Mouse (Mus musculus): ENCODE data around the gene Epx.

The Epx gene

DNA sequence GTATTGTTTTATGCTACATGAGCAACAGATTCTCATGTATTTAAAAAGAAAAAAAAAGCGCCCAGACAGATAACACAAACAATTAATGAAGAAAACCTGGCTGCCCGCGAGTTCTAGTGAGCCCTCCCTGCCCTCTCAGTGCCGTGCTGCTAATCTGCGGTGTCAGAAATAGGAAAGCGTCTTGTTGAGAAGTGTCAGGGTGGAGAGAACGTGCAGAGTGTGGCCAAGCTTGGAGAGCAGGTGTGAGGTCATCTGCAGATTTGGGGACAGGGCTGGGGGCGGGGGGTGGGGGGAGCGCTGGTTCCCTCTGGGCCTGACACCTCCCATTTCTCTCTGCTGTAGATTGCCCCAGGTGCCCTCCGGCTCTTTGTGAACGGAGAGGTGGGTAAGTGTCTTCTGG, 16.1 kb downstream of the Epx start:
- Histone ChIP-seq H3K27me3 (ENCODE audit: control insufficient read depth, insufficient read depth, low read length, poor library complexity, severe bottlenecking) (no peaks in the 10 kb centered on the region), H3K36me3 (ENCODE audit: control insufficient read depth, insufficient read depth, low read length, poor library complexity, severe bottlenecking) (peaks cover 2% of the 10 kb centered on the region; the same call in 1 of the 2 replicates)
- no peak for DNase-seq (ENCODE audit: low read depth, low spot score)

DNA sequence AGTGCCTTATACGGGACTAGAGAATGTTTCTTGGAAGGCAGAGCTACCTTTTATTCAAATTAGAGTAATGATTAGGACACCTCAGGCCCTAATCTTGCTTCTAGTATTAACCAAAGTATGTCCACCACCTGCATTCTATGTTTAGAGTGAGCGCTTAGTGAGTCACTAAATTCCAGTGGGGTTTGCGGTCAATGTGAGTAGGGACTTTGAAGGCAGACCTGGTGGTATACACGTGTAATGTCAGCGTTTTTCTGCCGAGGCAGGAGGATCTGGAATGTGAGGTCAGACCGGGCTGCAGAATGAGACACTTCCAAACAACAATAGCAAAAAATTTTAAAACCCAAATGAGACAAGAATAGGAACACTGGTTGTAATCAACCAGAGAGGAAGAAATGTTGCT, 20.8 kb downstream of the Epx start:
- Histone ChIP-seq H3K36me3 (ENCODE audit: control insufficient read depth, insufficient read depth, low read length, poor library complexity, severe bottlenecking) (no peaks in the 10 kb centered on the region), H3K27me3 (ENCODE audit: control insufficient read depth, insufficient read depth, low read length, poor library complexity, severe bottlenecking) (no peaks in the 10 kb centered on the region; the same call in 1 of the 2 replicates)
- DNase-seq (ENCODE audit: low read depth, low spot score), result no peak

DNA sequence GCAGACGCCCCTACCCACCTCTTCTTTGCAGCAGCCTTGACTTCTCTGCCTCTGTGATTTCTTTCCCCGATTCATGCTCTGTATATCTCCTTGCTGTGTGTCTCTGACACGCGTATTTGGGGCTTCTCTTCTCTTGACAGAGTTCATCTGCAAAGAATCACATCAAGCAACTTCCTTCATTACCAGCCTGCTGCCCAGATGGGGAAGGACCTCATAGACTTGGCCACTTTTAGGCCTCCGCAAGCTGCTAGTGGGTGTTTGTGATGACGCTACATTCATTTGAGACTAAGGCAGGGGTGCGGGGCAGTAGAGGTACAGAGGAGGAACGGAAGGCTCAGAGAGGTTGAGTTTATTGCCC, 21.8 kb downstream of the Epx start:
- peak; percentile 14 for DNase-seq (ENCODE audit: low read depth, low spot score)
- H3K36me3 ChIP-seq (ENCODE audit: control insufficient read depth, insufficient read depth, low read length, poor library complexity, severe bottlenecking), result no peaks in the 10 kb centered on the region
- H3K27me3 ChIP-seq (ENCODE audit: control insufficient read depth, insufficient read depth, low read length, poor library complexity, severe bottlenecking), result no peaks in the 10 kb centered on the region; the same call in 1 of the 2 replicates

DNA sequence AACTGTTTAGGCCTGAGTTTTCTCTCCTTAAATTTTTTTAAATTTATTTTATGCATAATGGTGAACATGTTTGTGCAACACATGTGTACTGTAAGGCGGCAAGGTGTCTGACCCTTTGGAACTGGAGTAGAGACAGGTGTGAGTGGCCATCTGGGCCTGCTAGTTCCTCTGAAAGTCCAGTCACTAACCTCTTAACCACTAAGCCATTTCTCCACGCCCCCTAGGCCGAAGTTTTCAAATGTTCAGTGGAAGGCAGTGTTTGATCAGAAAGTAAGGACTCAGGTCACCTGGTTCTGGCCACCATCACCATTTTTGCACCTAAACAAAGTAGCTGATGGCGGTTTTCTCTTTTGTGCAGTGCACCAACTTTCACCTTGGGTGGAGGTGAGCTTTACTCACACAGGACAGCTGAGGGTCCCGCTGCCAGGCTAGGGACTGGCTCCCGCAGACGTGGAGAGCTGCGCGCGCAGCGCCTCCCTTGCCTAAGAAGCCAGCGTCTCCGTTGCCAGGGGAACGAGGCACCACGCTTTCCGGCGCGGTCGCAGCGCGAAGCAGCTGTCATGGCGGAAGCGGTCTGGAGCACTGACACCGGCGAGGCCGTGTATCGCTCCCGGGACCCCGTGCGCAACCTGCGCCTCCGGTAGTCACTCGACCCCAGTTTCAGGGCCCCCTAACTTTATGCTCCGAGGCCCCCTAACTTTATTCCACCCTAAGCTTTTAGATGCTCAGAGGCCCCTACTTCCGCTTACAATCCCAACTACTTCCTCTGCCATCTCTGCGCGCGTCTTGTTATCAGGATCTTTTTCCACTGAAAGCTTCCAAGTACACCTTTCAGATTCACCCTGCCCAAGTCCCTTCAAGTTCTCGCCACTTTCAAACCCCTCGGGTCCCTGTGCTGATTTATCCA, 22.4 kb downstream of the Epx start, which contains the start of gene Mks1:
TSS of gene Mks1 (plus strand) at position 526 of the 907 bp plus-strand sequence.
- no peaks in the 10 kb centered on the region for H3K36me3 ChIP-seq (ENCODE audit: control insufficient read depth, insufficient read depth, low read length, poor library complexity, severe bottlenecking)
- peak; percentile 94 for DNase-seq (ENCODE audit: low read depth, low spot score)
- H3K27me3 ChIP-seq (ENCODE audit: control insufficient read depth, insufficient read depth, low read length, poor library complexity, severe bottlenecking), result no peaks in the 10 kb centered on the region; the same call in 1 of the 2 replicates

DNA sequence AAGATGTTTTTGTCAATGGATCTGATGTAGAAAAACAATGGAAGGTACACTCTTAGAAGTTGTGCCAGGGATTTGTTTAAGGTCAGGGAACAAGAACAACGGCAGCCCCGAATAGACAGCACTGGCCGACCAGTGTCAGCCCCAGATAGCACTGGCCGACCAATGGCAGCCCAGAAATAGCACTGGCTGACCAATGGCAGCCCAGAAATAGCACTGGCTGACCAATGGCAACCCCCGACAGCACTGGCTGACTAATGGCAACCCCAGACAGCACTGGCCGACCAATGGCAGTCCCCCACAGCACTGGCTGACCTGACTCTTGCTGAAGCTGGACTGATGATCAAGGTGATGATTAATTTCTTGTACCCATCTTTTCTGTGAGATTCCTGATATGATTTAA, 27.5 kb downstream of the Epx start:
- no peaks in the 10 kb centered on the region; the same call in 1 of the 2 replicates for H3K27me3 ChIP-seq (ENCODE audit: control insufficient read depth, insufficient read depth, low read length, poor library complexity, severe bottlenecking)
- no peak for DNase-seq (ENCODE audit: low read depth, low spot score)
- no peaks in the 10 kb centered on the region for H3K36me3 ChIP-seq (ENCODE audit: control insufficient read depth, insufficient read depth, low read length, poor library complexity, severe bottlenecking)

DNA sequence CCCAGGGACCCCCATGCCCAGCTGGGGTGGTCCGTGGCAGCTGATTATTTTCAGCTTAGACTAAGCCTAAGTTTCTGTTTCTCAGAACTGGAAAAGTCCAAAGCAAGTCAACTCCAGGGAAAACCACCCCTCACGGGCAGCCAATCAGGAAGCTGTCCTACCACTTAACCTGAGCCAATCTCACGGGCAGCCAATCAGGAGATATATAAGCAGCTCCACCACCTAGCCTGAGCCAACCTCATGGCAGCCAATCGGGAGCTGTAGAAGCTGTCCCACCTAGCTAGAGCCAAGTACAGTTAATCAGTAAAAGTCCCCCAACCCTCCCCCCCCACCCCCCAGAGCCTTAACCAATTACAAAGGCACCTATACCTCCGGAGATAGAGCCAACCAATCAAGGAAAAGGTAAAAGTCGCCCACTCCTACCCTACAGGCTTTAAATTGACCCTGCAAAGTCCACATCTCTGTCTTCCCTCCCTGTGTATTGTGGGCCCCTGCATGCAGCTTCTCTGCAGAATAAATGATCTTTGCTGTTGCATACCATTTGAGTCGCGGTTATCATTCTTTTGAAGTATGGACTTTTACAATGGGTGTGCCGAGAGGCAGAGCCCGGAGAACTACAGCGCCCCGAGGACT, 28.3 kb downstream of the Epx start:
- no peaks in the 10 kb centered on the region for H3K36me3 ChIP-seq (ENCODE audit: control insufficient read depth, insufficient read depth, low read length, poor library complexity, severe bottlenecking)
- no peaks in the 10 kb centered on the region; the same call in 1 of the 2 replicates for H3K27me3 ChIP-seq (ENCODE audit: control insufficient read depth, insufficient read depth, low read length, poor library complexity, severe bottlenecking)
- DNase-seq (ENCODE audit: low read depth, low spot score), result no peak

DNA sequence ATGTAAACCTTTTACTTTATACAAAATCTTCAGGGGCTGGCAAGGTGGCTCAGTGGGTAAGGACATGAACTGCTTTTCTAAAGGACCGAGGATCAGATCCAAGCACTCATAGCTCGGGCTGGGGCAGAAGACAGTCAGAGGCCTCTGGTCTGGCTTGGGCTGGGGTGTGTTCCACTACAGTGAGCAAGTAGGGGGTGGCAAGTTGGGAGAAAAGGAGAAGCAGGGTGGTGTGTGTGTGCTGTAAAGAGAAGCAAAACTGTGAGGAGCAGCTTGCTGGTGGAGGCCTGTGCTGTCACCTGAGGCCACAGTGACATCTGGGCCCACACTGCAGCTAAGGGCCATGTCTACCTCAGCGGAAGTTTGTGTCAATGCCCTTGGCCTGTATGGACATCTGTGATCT, 33.9 kb downstream of the Epx start:
- Histone ChIP-seq H3K36me3 (ENCODE audit: control insufficient read depth, insufficient read depth, low read length, poor library complexity, severe bottlenecking) (no peaks in the 10 kb centered on the region), H3K27me3 (ENCODE audit: control insufficient read depth, insufficient read depth, low read length, poor library complexity, severe bottlenecking) (no peaks in the 10 kb centered on the region)
- DNase-seq (ENCODE audit: low read depth, low spot score), result no peak

DNA sequence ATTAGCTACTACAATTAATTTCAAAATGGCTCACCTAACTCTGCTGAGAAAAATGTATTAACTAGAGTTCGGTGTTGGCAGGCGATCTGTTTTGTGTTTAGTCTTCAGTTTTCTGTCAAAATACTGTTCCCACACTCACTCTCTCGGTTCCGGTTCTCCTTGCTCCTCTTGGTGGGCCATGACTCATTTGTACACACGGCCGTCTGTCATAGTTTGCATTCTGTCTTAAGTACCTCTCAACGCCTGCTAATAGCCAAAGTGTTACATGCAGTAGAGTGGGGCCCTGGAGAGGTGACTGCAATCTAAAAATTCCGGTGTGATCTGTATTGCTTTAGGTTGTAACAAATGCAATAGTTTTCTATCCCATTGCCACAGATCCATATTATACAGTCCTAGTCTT, 34.7 kb downstream of the Epx start:
- Histone ChIP-seq H3K36me3 (ENCODE audit: control insufficient read depth, insufficient read depth, low read length, poor library complexity, severe bottlenecking) (no peaks in the 10 kb centered on the region), H3K27me3 (ENCODE audit: control insufficient read depth, insufficient read depth, low read length, poor library complexity, severe bottlenecking) (no peaks in the 10 kb centered on the region)
- DNase-seq (ENCODE audit: low read depth, low spot score), result no peak

DNA sequence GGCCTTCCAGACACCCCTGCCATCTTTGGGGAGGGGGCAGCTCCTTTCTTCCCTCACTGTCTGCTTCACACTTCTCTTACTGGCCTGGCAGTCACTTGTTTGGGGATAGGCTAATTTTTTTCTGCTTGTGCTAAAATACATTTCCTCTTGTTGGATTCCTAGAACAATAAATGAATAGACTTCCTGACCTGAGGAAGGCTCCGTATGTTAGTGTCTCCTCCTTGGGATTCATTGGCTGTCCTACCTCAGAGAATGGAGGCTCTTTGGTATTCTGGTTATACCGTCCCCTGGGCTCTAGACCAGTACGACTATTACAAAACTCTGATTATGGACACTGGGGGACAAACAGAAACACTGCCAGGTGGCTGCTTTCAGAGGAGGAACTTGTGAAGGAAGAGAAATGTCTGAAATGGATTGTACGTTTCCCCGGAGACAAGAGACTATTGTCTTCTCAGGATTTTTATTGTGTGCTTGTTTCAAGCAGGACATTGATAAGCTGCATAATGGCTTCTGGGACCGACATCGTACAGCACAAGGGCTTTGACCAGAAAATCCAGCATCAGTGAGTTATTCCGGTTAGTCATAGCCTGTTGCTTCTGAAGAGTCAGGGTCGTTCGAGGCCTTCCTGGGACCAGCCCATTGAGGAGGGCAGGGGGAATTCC, 47.0 kb downstream of the Epx start, which contains the start of gene Lpo:
TSS of gene Lpo (minus strand) at position 51 of the 662 bp plus-strand sequence.
- DNase-seq (ENCODE audit: low read depth, low spot score), result no peak
- no peaks in the 10 kb centered on the region for H3K36me3 ChIP-seq (ENCODE audit: control insufficient read depth, insufficient read depth, low read length, poor library complexity, severe bottlenecking)

DNA sequence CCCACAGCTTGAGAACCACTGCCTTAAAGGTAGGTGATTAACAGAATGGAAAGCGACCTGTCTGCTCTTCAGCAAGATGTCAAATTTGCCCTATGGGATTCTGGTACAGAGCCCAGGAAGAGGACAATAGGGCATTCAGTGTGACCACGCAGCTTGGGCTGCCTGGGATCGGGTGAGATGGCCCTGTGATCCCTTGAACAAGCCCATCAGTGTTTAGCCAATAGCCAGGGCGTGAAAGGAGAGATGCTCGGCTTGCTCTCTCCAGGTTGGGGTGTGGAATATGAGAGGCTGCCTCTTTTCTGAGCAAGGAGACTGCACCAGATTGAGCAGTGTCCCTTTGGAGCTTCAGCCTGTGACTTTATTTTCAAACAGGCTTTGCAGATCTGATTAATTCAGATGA, 53.8 kb downstream of the Epx start:
- no peak for DNase-seq (ENCODE audit: low read depth, low spot score)
- H3K27me3 ChIP-seq (ENCODE audit: control insufficient read depth, insufficient read depth, low read length, poor library complexity, severe bottlenecking), result no peaks in the 10 kb centered on the region

More for the DNA sequence above, 47.0 kb downstream of the Epx start, which contains the start of gene Lpo:
- no peaks in the 10 kb centered on the region; the same call in 1 of the 2 replicates for H3K27me3 ChIP-seq (ENCODE audit: control insufficient read depth, insufficient read depth, low read length, poor library complexity, severe bottlenecking)

DNA sequence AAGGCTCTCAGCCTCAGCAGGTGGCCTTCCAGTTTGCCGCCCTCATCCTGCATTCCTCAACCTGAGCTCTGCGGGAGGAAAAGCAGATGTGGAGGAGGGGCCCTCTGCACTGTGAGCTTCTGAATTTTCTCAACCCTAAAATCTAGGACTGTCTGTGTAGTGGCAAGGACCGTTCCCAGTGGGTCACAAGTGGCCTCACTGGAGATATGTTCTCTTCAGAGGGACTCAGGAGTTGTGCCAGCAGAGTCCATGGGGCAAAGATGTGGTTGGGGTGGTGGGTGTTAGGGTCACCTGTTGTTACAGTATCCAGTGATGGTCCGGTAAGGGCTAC, 57.9 kb downstream of the Epx start:
- DNase-seq (ENCODE audit: low read depth, low spot score), result no peak
- H3K27me3 ChIP-seq (ENCODE audit: control insufficient read depth, insufficient read depth, low read length, poor library complexity, severe bottlenecking), result no peaks in the 10 kb centered on the region
- no peaks in the 10 kb centered on the region for H3K36me3 ChIP-seq (ENCODE audit: control insufficient read depth, insufficient read depth, low read length, poor library complexity, severe bottlenecking)

More for the DNA sequence above, 53.8 kb downstream of the Epx start:
- H3K36me3 ChIP-seq (ENCODE audit: control insufficient read depth, insufficient read depth, low read length, poor library complexity, severe bottlenecking), result no peaks in the 10 kb centered on the region

DNA sequence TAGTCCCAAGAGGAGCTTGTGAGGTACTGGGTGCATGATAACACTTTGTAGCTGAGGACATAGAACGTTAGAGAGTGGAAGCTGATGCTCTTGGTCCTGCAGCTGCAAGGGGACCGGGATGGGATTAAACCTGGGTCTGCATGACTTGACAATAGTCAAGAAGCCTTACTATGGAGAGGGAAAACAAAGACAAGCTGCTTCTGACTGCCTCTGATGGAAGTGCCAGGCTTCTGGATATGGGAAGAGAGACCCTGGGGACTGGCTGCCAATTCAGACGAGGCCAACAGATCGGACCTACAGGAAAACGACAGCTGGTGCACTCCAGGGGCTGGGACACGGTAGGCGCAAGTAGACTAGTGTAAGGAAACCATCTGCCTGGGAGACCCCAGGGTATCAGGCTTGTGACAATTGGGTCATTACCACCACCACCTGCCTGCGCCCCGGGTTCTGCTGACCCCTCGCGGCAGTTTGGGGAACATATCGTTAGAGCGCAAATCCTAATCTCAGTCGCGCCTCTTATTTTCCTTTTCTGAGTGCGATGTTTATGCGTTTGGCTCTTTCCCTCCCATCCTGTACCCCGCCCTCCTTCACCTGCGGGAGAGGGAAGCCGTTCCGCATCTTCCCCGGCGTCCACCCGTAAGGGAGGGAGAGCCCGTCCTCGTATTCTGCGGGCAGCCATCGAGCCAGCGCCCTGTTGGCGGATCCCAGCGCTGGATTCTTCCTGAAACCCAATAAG, 58.5 kb downstream of the Epx start:
- DNase-seq (ENCODE audit: low read depth, low spot score), result peak; percentile 60

DNA sequence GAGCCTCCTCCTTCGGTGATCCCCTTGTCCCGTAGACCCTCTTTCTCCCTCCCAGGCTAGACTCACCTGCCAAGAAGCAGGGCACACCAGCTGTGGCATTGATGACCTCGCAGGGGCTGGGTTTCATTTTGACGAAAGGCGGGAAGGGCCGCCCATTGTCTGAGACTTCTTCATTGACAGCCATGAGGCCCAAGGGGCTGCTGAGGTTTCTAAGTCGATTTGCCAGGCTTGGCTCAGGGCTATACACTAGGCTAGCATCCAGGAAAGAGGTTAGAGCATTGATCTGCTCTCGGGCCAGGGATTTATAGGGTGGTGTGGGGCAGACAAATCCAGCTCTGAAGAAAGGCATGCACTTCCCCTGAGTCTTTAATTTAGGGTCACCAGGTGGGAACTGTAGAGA, 60.5 kb downstream of the Epx start:
- DNase-seq (ENCODE audit: low read depth, low spot score), result no peak
- Histone ChIP-seq H3K27me3 (ENCODE audit: control insufficient read depth, insufficient read depth, low read length, poor library complexity, severe bottlenecking) (no peaks in the 10 kb centered on the region), H3K36me3 (ENCODE audit: control insufficient read depth, insufficient read depth, low read length, poor library complexity, severe bottlenecking) (no peaks in the 10 kb centered on the region)

More for the DNA sequence above, 58.5 kb downstream of the Epx start:
- Histone ChIP-seq H3K36me3 (ENCODE audit: control insufficient read depth, insufficient read depth, low read length, poor library complexity, severe bottlenecking) (no peaks in the 10 kb centered on the region), H3K27me3 (ENCODE audit: control insufficient read depth, insufficient read depth, low read length, poor library complexity, severe bottlenecking) (no peaks in the 10 kb centered on the region)
